ENCODE assay signal across 19 mouse cellular contexts in the genomic region with DNA sequence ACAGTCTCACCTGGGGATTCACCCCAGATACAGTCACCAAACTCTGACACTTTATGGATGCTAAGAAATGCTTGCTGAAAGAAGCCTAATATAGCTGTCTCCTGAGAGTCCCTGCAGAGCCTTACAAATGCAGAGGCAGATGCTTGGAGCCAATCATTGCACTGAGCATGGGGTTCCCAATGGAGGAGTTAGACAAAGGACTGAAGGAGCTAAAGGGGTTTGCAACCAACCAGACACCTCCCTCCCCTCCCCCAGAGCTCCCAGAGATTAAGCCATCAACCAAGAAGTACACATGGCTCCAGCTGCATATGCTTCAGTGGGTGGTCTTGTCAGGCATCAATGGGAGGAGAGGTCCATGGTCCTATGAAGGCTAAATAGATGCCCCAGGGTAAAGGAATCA.
"Had no signal": no experiment of that assay in that cellular context is flagged by ENCODE, and none has a peak within 500 bp of the region (broad histone marks: within the 10 kb centered on the region; RNA-seq: fewer than 3 reads in every experiment).

No protein-coding gene starts in this region.

- H3K27ac ChIP-seq: kidney, postnatal 0 days; layer of hippocampus, adult 2 months; left cerebral cortex, adult 2 months; limb, embryonic 12.5 days; limb, embryonic 15.5 days; liver, embryonic 14.5 days; macrophage had no signal

- H3K4me3 ChIP-seq: layer of hippocampus, adult 2 months; left cerebral cortex, adult 2 months; limb, embryonic 12.5 days; limb, embryonic 15.5 days had no signal

- H3K9me3 ChIP-seq: limb, embryonic 12.5 days; limb, embryonic 15.5 days had no signal

- H3K27me3 ChIP-seq: limb, embryonic 12.5 days; limb, embryonic 15.5 days had no signal

- H3K9ac ChIP-seq: limb, embryonic 12.5 days; limb, embryonic 15.5 days; liver, embryonic 14.5 days; liver, postnatal 0 days; lung, embryonic 14.5 days had no signal

- H3K4me1 ChIP-seq: limb, embryonic 12.5 days; limb, embryonic 15.5 days had no signal

- H3K36me3 ChIP-seq: limb, embryonic 12.5 days; limb, embryonic 15.5 days had no signal

- H3K4me2 ChIP-seq: limb, embryonic 12.5 days; limb, embryonic 15.5 days; liver, embryonic 11.5 days; lung, embryonic 14.5 days had no signal

- DNase-seq: kidney, adult 2 months; kidney, postnatal 25 days; layer of hippocampus, adult 9-11 months; layer of hippocampus, postnatal 36 days; left cerebral cortex, postnatal 4 days; liver, postnatal 0 days; lung, embryonic 14.5 days; thymus, adult 18-20 months; thymus, postnatal 4 days had no signal

- ATAC-seq: intestine, postnatal 0 days; liver, postnatal 0 days; lung, postnatal 0 days had no signal
